Mouse (Mus musculus): Measurements from ENCODE around the gene Dtx4.

Gene Dtx4

GRCm38 (mm10) chr19:12466204-12466603 lies 35.0 kb downstream of the Dtx4 start:
- DNase-seq (ENCODE audit: low spot score in 2 of 2) = peak; percentile 38 to 49

GRCm38 (mm10) chr19:12465530-12466144 lies 35.6 kb downstream of the Dtx4 start:
- no peak for DNase-seq (ENCODE audit: low spot score in 2 of 2)

GRCm38 (mm10) chr19:12464674-12465073 lies 36.6 kb downstream of the Dtx4 start:
- DNase-seq (ENCODE audit: low spot score in 2 of 2) = no peak

GRCm38 (mm10) chr19:12464127-12464526 lies 37.1 kb downstream of the Dtx4 start:
- no peak for DNase-seq (ENCODE audit: low spot score in 2 of 2)

GRCm38 (mm10) chr19:12463722-12464035 lies 37.6 kb downstream of the Dtx4 start:
- no peak for DNase-seq (ENCODE audit: low spot score in 2 of 2)

GRCm38 (mm10) chr19:12462851-12463721 lies 38.2 kb downstream of the Dtx4 start:
- DNase-seq (ENCODE audit: low spot score in 2 of 2) = no peak

- no peak for DNase-seq (ENCODE audit: low spot score in 2 of 2)
Measured at GRCm38 (mm10) chr19:12460282-12461249, 40.7 kb downstream of the Dtx4 start, which contains the start of gene Mpeg1. Gene Mpeg1, plus strand, starts transcription at chr19:12460779.

GRCm38 (mm10) chr19:12459516-12459915 lies 41.7 kb downstream of the Dtx4 start:
- DNase-seq (ENCODE audit: low spot score in 2 of 2) = no peak

- no peak for DNase-seq (ENCODE audit: low spot score in 2 of 2)
Measured at GRCm38 (mm10) chr19:12457401-12458066, 43.7 kb downstream of the Dtx4 start.

GRCm38 (mm10) chr19:12445014-12445413 lies 56.2 kb downstream of the Dtx4 start:
- DNase-seq (ENCODE audit: low spot score in 2 of 2) = no peak

- no peak for DNase-seq (ENCODE audit: low spot score in 2 of 2)
Measured at GRCm38 (mm10) chr19:12442560-12442959, 58.7 kb downstream of the Dtx4 start.

GRCm38 (mm10) chr19:12440103-12440725 lies 61.0 kb downstream of the Dtx4 start:
- no peak for DNase-seq (ENCODE audit: low spot score in 2 of 2)

- DNase-seq (ENCODE audit: low spot score in 2 of 2) = no peak
Measured at GRCm38 (mm10) chr19:12439581-12439980, 61.7 kb downstream of the Dtx4 start.

- no peak for DNase-seq (ENCODE audit: low spot score in 2 of 2)
Measured at GRCm38 (mm10) chr19:12435750-12436524, 65.3 kb downstream of the Dtx4 start.

GRCm38 (mm10) chr19:12435011-12435416 lies 66.2 kb downstream of the Dtx4 start:
- DNase-seq (ENCODE audit: low spot score in 2 of 2) = no peak

- DNase-seq (ENCODE audit: low spot score in 2 of 2) = peak in 1 of 2 experiments; percentile 5
Measured at GRCm38 (mm10) chr19:12433033-12433432, 68.2 kb downstream of the Dtx4 start.

GRCm38 (mm10) chr19:12427605-12428004 lies 73.6 kb downstream of the Dtx4 start, which contains the start of gene Pfpl:
Gene Pfpl, plus strand, starts transcription at chr19:12427905.
- DNase-seq (ENCODE audit: low spot score in 2 of 2) = no peak

GRCm38 (mm10) chr19:12427101-12427500 lies 74.2 kb downstream of the Dtx4 start:
- DNase-seq (ENCODE audit: low spot score in 2 of 2) = no peak

GRCm38 (mm10) chr19:12421680-12422079 lies 79.6 kb downstream of the Dtx4 start:
- no peak for DNase-seq (ENCODE audit: low spot score in 2 of 2)

GRCm38 (mm10) chr19:12420555-12420954 lies 80.7 kb downstream of the Dtx4 start:
- no peak for DNase-seq (ENCODE audit: low spot score in 2 of 2)
